Mouse (Mus musculus) heart, embryonic 11.5 days (tissue): ENCODE measurements at regions not wholly inside any gene's neighbourhood (a gene's known extent, or its start where the extent isn't known, plus 50 kb on each side); places are given as distances from the start of the nearest gene placed in this dataset.

Experiments used
- ATAC-seq: fragments of 200-750 bp; cut with Nextera tagmentation; replicated peaks from 2 replicates; pipeline ENCODE4 v1.8.0; 2017; ENCODE audit warnings: moderate library complexity; ENCODE audit not compliant: insufficient number of reproducible peaks, low FRiP score, low TSS enrichment
- H3K27ac ChIP-seq: fragments of 300-500 bp; sonication (generic); 2 replicates; pipeline ENCODE4 v1.5.1; 2014; ENCODE audit warnings: mild to moderate bottlenecking, low read depth, low read length
- H3K27me3 ChIP-seq: fragments of 300-500 bp; sonication (generic); 2 replicates; pipeline ENCODE4 v1.6.1; 2014; ENCODE audit warnings: mild to moderate bottlenecking, low read length, mixed read lengths; ENCODE audit not compliant: control insufficient read depth, insufficient read depth
- H3K36me3 ChIP-seq: fragments of 300-500 bp; sonication (generic); 2 replicates; pipeline ENCODE4 v1.6.1; 2014; ENCODE audit warnings: mild to moderate bottlenecking, low read length, moderate library complexity, mixed read lengths; ENCODE audit not compliant: control insufficient read depth, insufficient read depth
- H3K4me1 ChIP-seq: fragments of 300-500 bp; sonication (generic); 2 replicates; pipeline ENCODE4 v1.6.1; 2014; ENCODE audit warnings: low read length; ENCODE audit not compliant: control insufficient read depth, insufficient read depth
- H3K4me2 ChIP-seq: fragments of 300-500 bp; sonication (generic); 2 replicates; pipeline ENCODE4 v1.6.1; 2014; ENCODE audit warnings: mild to moderate bottlenecking, moderate library complexity
- H3K4me3 ChIP-seq: fragments of 300-500 bp; sonication (generic); 2 replicates; pipeline ENCODE4 v1.5.1; 2014; ENCODE audit warnings: low read depth, low read length
- H3K9ac ChIP-seq: fragments of 300-500 bp; sonication (generic); 2 replicates; pipeline ENCODE4 v1.6.1; 2014; ENCODE audit warnings: mild to moderate bottlenecking, low read depth, low read length, moderate library complexity
- H3K9me3 ChIP-seq: fragments of 300-500 bp; sonication (generic); replicated peaks from 2 replicates; pipeline ENCODE4 v1.6.1; 2016; ENCODE audit warnings: low read length; ENCODE audit not compliant: control insufficient read depth
- WGBS: fragments of 180-500 bp; shearing (Covaris S2); extraction: QIAGEN DNeasy Blood & Tissue Kit; methylation state at CpG from one replicate; pipeline ENCODE4 v1.1.7; 2014; ENCODE audit not compliant: insufficient replicate concordance; 5-methylcytosine and 5-hydroxymethylcytosine counted together

DNA sequence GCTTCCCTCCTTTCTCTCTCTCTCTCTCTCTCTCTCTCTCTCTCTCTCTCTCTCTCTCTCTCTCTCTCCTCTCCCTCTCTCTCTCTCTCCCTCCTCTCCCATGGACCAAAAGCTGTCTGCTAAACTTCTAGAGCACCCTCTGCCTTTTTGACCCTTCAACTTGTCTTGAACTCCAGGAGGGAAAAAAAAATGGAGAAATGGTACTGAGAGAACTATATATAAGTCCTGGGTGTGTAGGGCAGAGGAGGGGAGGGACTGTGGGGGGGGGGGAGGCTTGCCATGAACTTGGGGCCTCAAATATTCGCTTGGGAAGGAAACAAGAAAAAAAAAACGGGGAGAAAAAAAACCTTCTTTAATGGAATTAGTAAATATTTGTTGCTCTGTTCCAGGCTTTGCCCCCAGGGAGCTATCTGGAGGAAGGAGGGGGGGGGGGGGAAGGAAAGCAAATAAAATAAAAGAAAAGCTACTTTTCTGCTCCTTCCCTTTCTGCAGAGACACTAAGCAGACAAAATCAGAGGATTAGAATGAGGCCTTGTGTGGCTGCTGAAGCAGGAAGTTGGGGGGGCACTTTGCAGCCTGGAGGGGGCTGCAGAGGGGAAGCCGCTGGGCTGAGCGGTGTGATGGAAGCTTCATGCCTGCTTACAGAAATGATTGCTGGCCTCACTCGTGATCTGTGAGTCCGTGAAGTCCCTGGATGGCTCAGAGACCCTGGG, 270.1 kb upstream of the Tbx3 start:
- no peaks in the 10 kb centered on the region for H3K27me3 ChIP-seq
- H3K4me3 ChIP-seq = no peak overlapping the region
- H3K4me1 ChIP-seq = peaks cover 11% of the 10 kb centered on the region
- no peaks in the 10 kb centered on the region for H3K9me3 ChIP-seq
- no peak overlapping the region; the same call in 1 of the 2 replicates for H3K4me2 ChIP-seq
- H3K9ac ChIP-seq = 0 out of 2 replicates have a peak overlapping the region, but pooled peaks have one; percentile 49
- no peaks in the 10 kb centered on the region for H3K36me3 ChIP-seq
- peak overlapping the region; percentile 46; the same call in 1 of the 2 replicates for H3K27ac ChIP-seq
- ATAC-seq = no peak
- WGBS = 22% methylated on average over 6 of the region's 6 CpGs

DNA sequence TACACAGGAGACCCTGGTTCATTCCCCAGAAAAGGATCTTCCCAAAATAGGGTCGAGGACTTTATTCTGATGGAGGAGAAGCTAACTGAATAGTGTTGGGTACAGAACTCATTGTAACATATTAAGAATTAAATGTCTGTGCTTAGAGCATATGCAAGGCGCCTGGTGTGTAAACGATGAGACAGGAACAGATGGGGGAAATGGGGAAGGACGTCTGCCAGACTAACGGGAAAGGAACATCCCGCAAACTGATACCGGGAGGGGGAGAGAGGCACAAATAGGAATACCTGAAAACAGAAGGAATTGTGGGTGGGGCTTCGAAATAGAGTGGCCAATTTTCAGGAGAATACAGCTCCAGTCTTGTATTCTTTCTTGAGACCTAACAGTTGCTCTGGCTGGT, 268.6 kb upstream of the Tbx3 start:
- no peak overlapping the region for H3K4me3 ChIP-seq
- H3K36me3 ChIP-seq = no peaks in the 10 kb centered on the region
- no peak overlapping the region for H3K27ac ChIP-seq
- WGBS = 78% methylated on average over 8 of the region's 8 CpGs
- H3K9me3 ChIP-seq = no peaks in the 10 kb centered on the region
- peaks cover 11% of the 10 kb centered on the region for H3K4me1 ChIP-seq
- no peak overlapping the region for H3K9ac ChIP-seq
- H3K4me2 ChIP-seq = no peak overlapping the region
- ATAC-seq = no peak
- H3K27me3 ChIP-seq = no peaks in the 10 kb centered on the region

DNA sequence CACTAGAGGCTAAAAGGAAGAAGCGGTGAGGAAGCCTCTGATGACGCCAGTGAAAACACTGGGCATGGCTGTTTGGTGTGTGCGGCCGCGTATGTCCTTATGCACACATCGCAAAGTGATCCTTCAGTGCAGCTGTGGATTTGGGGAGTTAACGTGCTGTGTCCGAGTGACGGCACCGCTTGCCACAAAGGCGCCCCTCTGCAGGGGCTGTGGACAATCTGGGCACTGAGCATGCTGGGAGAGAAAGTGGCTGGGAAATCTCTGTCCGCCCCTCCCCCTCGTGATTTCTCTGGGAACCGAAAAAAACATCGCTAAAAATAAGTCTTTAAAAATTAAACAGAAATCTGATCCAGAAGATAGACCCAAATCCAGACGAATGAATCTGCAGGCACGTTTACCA, 267.8 kb upstream of the Tbx3 start:
- WGBS = 81% methylated on average over 17 of the region's 17 CpGs
- Histone ChIP-seq H3K36me3 (no peaks in the 10 kb centered on the region), H3K4me2 (no peak overlapping the region), H3K27me3 (no peaks in the 10 kb centered on the region), H3K9ac (no peak overlapping the region), H3K9me3 (no peaks in the 10 kb centered on the region), H3K27ac (no peak overlapping the region), H3K4me3 (no peak overlapping the region), H3K4me1 (peaks cover 11% of the 10 kb centered on the region)
- no peak for ATAC-seq

- Histone ChIP-seq H3K9ac (no peak overlapping the region), H3K27me3 (no peaks in the 10 kb centered on the region; the same call in 1 of the 2 replicates), H3K27ac (no peak overlapping the region), H3K9me3 (0 out of 2 replicates have a peak, but pooled peaks cover 3% of the 10 kb centered on the region), H3K4me3 (no peak overlapping the region), H3K36me3 (no peaks in the 10 kb centered on the region), H3K4me2 (no peak overlapping the region), H3K4me1 (no peaks in the 10 kb centered on the region)
- 72% methylated on average over 11 of the region's 11 CpGs for WGBS
- no peak for ATAC-seq
Measured at GRCm38 (mm10) chr5:119410966-119411365, 259.5 kb upstream of the Tbx3 start.

DNA sequence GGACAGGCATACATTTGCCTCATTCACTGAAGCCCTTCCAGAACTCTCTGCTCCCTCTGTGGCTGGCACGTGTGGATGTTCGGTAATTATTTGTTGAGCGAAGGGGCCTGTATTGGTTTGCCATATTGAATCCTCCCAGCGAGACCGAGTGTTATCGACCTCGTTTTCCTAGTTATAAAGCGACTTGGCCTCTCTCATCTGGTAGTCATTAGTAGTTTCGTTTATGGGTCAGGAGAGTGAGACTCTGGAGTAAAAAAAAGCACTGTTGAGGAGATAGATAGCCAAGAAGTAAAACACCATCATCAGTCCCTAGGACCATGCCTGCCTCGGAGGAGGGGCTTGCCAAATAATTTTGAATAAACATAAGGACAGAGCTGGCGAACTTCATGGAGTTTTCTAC, 254.6 kb upstream of the Tbx3 start:
- Histone ChIP-seq H3K9me3 (0 out of 2 replicates have a peak, but pooled peaks cover 3% of the 10 kb centered on the region), H3K4me2 (no peak overlapping the region), H3K4me1 (no peaks in the 10 kb centered on the region), H3K36me3 (no peaks in the 10 kb centered on the region), H3K27me3 (no peaks in the 10 kb centered on the region; the same call in 1 of the 2 replicates), H3K4me3 (no peak overlapping the region), H3K27ac (no peak overlapping the region), H3K9ac (no peak overlapping the region)
- ATAC-seq = no peak
- WGBS = 79% methylated on average over 11 of the region's 11 CpGs

- H3K4me2 ChIP-seq = no peak overlapping the region
- no peak overlapping the region for H3K4me3 ChIP-seq
- ATAC-seq = no peak
Measured at GRCm38 (mm10) chr5:119418486-119418885, 252.0 kb upstream of the Tbx3 start.

DNA sequence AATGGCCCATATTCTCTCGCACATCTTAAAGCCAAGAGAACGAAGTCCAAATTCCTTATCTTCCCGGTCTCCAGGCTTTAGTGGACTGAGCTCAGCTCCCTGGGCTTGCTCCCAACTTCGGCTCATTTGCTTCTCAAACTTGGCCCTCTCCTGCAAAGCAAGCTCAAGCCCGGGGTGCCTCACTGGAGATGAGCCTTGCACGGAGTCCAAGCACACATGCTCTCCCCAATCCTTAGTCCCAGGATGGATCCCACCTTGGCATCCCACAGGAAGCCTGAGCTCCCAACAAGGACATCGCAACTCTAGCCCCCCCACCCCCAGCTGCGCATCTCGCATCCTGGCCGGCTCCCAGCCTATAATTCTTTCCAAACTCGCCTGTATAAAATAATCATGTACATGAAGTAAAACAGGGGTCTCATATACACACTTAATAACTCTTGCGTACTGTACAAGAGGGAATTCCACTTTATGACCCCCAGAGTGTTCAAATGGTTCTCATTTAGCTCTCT, 242.9 kb upstream of the Tbx3 start:
- no peak for ATAC-seq
- no peaks in the 10 kb centered on the region for H3K36me3 ChIP-seq
- H3K9me3 ChIP-seq = no peaks in the 10 kb centered on the region; the same call in 1 of the 2 replicates
- no peak overlapping the region for H3K9ac ChIP-seq
- no peaks in the 10 kb centered on the region for H3K4me1 ChIP-seq
- WGBS = 82% methylated on average over 12 of the region's 12 CpGs
- H3K4me3 ChIP-seq = no peak overlapping the region
- H3K27ac ChIP-seq = no peak overlapping the region
- peaks cover 4% of the 10 kb centered on the region; the same call in 1 of the 2 replicates for H3K27me3 ChIP-seq
- no peak overlapping the region for H3K4me2 ChIP-seq

More at GRCm38 (mm10) chr5:119418486-119418885, 252.0 kb upstream of the Tbx3 start:
- Histone ChIP-seq H3K9me3 (0 out of 2 replicates have a peak, but pooled peaks cover 3% of the 10 kb centered on the region), H3K9ac (no peak overlapping the region), H3K27me3 (no peaks in the 10 kb centered on the region; the same call in 1 of the 2 replicates), H3K27ac (no peak overlapping the region), H3K36me3 (no peaks in the 10 kb centered on the region), H3K4me1 (no peaks in the 10 kb centered on the region)
- WGBS = 65% methylated on average over 5 of the region's 5 CpGs

- ATAC-seq = no peak
- no peak overlapping the region for H3K4me2 ChIP-seq
- H3K9ac ChIP-seq = no peak overlapping the region
- H3K4me3 ChIP-seq = no peak overlapping the region
- WGBS = 77% methylated on average over 9 of the region's 9 CpGs
- H3K9me3 ChIP-seq = no peaks in the 10 kb centered on the region; the same call in 1 of the 2 replicates
- peaks cover 4% of the 10 kb centered on the region; the same call in 1 of the 2 replicates for H3K27me3 ChIP-seq
- H3K27ac ChIP-seq = no peak overlapping the region
- no peaks in the 10 kb centered on the region for H3K4me1 ChIP-seq
- H3K36me3 ChIP-seq = no peaks in the 10 kb centered on the region
Measured at GRCm38 (mm10) chr5:119431271-119431756, 239.2 kb upstream of the Tbx3 start.
